Comparison of ENCODE assay signal across 37 mouse cellular contexts in the genomic region with DNA sequence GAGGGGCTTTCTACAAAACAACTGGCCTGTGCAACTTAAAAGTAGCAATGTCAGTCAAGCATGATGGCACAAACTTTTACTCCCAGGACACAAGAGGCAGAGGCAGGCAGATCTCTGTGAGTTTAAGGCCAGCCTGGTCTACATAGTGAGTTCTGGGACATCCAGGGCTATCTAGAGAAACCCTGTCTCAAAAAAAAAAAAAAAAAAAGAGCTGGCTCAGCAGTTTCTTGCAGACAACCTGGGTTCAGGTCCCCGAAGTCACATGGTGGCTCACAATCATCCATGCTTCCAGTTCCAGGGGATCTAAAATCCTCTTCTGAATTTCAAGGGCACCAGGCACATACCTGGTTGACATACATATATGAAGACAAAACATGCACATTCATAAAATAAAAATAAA. TPM values are rescaled to one million over a fixed set of nuclear protein-coding genes. Genes with fewer than 3 reads are reported as not detected.
"Had no signal": no experiment of that assay in that cellular context is flagged by ENCODE, and none has a peak within 500 bp of the region (broad histone marks: within the 10 kb centered on the region; RNA-seq: fewer than 3 reads in every experiment).

No protein-coding gene starts in this region.

- H3K27me3 ChIP-seq: limb, embryonic 12.5 days; limb, embryonic 13.5 days; limb, embryonic 15.5 days; liver, embryonic 12.5 days; liver, embryonic 13.5 days; liver, embryonic 15.5 days; megakaryocyte, embryonic 14.5 days; midbrain, embryonic 12.5 days; neural tube, embryonic 12.5 days had no signal

- H3K4me3 ChIP-seq: limb, embryonic 10.5 days; limb, embryonic 12.5 days; limb, embryonic 13.5 days; limb, embryonic 15.5 days; liver, embryonic 12.5 days; liver, embryonic 13.5 days; liver, embryonic 15.5 days; lung, embryonic 15.5 days; megakaryocyte, embryonic 14.5 days; midbrain, embryonic 10.5 days; midbrain, embryonic 12.5 days; midbrain, embryonic 13.5 days; midbrain, embryonic 15.5 days; myocyte; neural tube, embryonic 12.5 days; neural tube, embryonic 13.5 days had no signal

- H3K4me2 ChIP-seq: limb, embryonic 12.5 days; limb, embryonic 13.5 days; limb, embryonic 15.5 days; liver, embryonic 11.5 days; liver, embryonic 12.5 days; liver, embryonic 13.5 days; liver, embryonic 15.5 days; lung, embryonic 14.5 days; lung, embryonic 15.5 days; midbrain, embryonic 11.5 days; midbrain, embryonic 12.5 days; midbrain, embryonic 13.5 days; midbrain, embryonic 15.5 days; neural tube, embryonic 12.5 days; neural tube, embryonic 13.5 days had no signal

- H3K36me3 ChIP-seq: limb, embryonic 10.5 days; limb, embryonic 12.5 days; limb, embryonic 13.5 days; limb, embryonic 15.5 days; liver, embryonic 12.5 days; liver, embryonic 13.5 days; liver, embryonic 15.5 days; lung, embryonic 15.5 days; midbrain, embryonic 10.5 days; midbrain, embryonic 12.5 days; midbrain, embryonic 13.5 days; midbrain, embryonic 15.5 days; neural tube, embryonic 12.5 days; neural tube, embryonic 13.5 days had no signal

- H3K9ac ChIP-seq: limb, embryonic 12.5 days; limb, embryonic 13.5 days; limb, embryonic 15.5 days; liver, embryonic 12.5 days; liver, embryonic 13.5 days; liver, embryonic 14.5 days; liver, embryonic 15.5 days; liver, postnatal 0 days; lung, embryonic 14.5 days; lung, embryonic 15.5 days; midbrain, embryonic 12.5 days; midbrain, embryonic 13.5 days; midbrain, embryonic 15.5 days; neural tube, embryonic 12.5 days; neural tube, embryonic 13.5 days had no signal

- DNase-seq: left cerebral cortex, postnatal 4 days; liver; liver, embryonic 13.5 days; liver, postnatal 0 days; lung, adult 18-20 months; lung, adult 2 months; lung, embryonic 14.5 days; lung, postnatal 10 days; lung, postnatal 14 days; lung, postnatal 36 days; lung, postnatal 4 days; midbrain, embryonic 14.5 days had no signal

- H3K27ac ChIP-seq: limb, embryonic 10.5 days; limb, embryonic 12.5 days; limb, embryonic 13.5 days; limb, embryonic 15.5 days; liver, embryonic 12.5 days; liver, embryonic 13.5 days; liver, embryonic 14.5 days; liver, embryonic 15.5 days; lung, embryonic 15.5 days; macrophage; midbrain, embryonic 10.5 days; midbrain, embryonic 12.5 days; midbrain, embryonic 13.5 days; midbrain, embryonic 15.5 days; neural tube, embryonic 12.5 days; neural tube, embryonic 13.5 days had no signal

- H3K9me3 ChIP-seq: limb, embryonic 10.5 days; limb, embryonic 12.5 days; limb, embryonic 13.5 days; limb, embryonic 15.5 days; liver, embryonic 12.5 days; liver, embryonic 13.5 days; liver, embryonic 15.5 days; lung, embryonic 15.5 days; megakaryocyte, embryonic 14.5 days; midbrain, embryonic 10.5 days; midbrain, embryonic 12.5 days; midbrain, embryonic 13.5 days; midbrain, embryonic 15.5 days; neural tube, embryonic 12.5 days; neural tube, embryonic 13.5 days had no signal

- H3K4me1 ChIP-seq: limb, embryonic 10.5 days; limb, embryonic 12.5 days; limb, embryonic 13.5 days; limb, embryonic 15.5 days; liver, embryonic 13.5 days; liver, embryonic 15.5 days; lung, embryonic 15.5 days; midbrain, embryonic 10.5 days; midbrain, embryonic 12.5 days; midbrain, embryonic 13.5 days; midbrain, embryonic 15.5 days; neural tube, embryonic 12.5 days; neural tube, embryonic 13.5 days had no signal

- ATAC-seq: liver, embryonic 12.5 days; liver, postnatal 0 days; lung, postnatal 0 days; midbrain, embryonic 13.5 days; midbrain, embryonic 15.5 days; midbrain, embryonic 16.5 days had no signal

RNA-seq across cellular contexts. Expression of a gene that starts 8.2 kb away (rescaled TPM):
- total RNA-seq: left cerebral cortex, postnatal 10 days; megakaryocyte, adult 5-6 weeks; midbrain, postnatal 0 days; monocyte, adult 5-6 weeks had no signal
